Mouse (Mus musculus): ENCODE measurements around the gene Rsu1.

Gene Rsu1

GRCm38 (mm10) chr2:13072243-13072642 lies 199.0 kb downstream of the Rsu1 start:
- no peak for DNase-seq (ENCODE audit: low spot score in 2 of 2)

- no peak for DNase-seq (ENCODE audit: low spot score in 2 of 2)
Measured at GRCm38 (mm10) chr2:13060426-13061170, 210.6 kb downstream of the Rsu1 start.

GRCm38 (mm10) chr2:13048649-13049048 lies 222.6 kb downstream of the Rsu1 start:
- DNase-seq (ENCODE audit: low spot score in 2 of 2), result no peak

- no peak for DNase-seq (ENCODE audit: low spot score in 2 of 2)
Measured at GRCm38 (mm10) chr2:13044555-13044954, 226.7 kb downstream of the Rsu1 start.

GRCm38 (mm10) chr2:13039785-13040184 lies 231.4 kb downstream of the Rsu1 start:
- DNase-seq (ENCODE audit: low spot score in 2 of 2), result no peak

GRCm38 (mm10) chr2:13038772-13039171 lies 232.4 kb downstream of the Rsu1 start:
- DNase-seq (ENCODE audit: low spot score in 2 of 2), result no peak
